Mouse (Mus musculus): ENCODE measurements at regions not wholly inside any gene's neighbourhood (a gene's known extent, or its start where the extent isn't known, plus 50 kb on each side); places are given as distances from the start of the nearest gene placed in this dataset.

DNA sequence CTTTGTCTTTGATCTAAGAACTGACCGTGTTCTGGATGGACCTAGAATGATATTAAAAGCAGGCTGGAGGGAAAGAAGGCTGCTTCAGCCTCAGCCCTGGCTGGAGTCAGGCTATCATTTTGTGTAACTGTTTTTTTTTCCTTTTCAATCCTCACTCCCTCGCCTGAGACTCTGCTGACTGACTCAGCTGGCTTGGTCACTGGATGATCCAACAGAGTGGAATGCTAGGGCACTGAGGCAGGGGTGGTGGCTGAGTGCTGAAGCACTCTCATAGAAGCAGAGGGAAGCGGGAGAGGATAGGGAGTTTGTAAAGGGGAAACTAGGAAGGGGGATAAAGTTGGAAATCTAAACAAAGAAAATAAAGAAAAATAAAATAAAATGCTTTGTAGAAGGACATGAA is 236.5 kb upstream of the Adamts5 start:
- TF ChIP-seq MAFK (IDR thresholded peaks at IDR 0.05; ENCODE audit: insufficient read depth, low read depth, low read length) (no peak), ZC3H11A (IDR thresholded peaks at IDR 0.05; ENCODE audit: borderline replicate concordance, low read depth, low read length) (no peak)

Data from ES-E14 (cell line).